Mouse (Mus musculus) heart, embryonic 15.5 days (tissue): ENCODE results near the gene Nlgn1. TPM values are rescaled to one million over a fixed set of nuclear protein-coding genes. Genes with fewer than 3 reads are reported as not detected.

Experiments used
- ATAC-seq: fragments of 200-750 bp; cut with Nextera tagmentation; replicated peaks from 2 replicates; pipeline ENCODE4 v1.8.0; 2017; ENCODE audit warnings: low read depth, moderate TSS enrichment; ENCODE audit not compliant: insufficient number of reproducible peaks, insufficient read depth, low FRiP score
- H3K27ac ChIP-seq: fragments of 300-500 bp; sonication (generic); 2 replicates; pipeline ENCODE4 v1.5.1; 2015; ENCODE audit warnings: mild to moderate bottlenecking, inconsistent platforms
- H3K27me3 ChIP-seq: fragments of 300-500 bp; sonication (generic); 2 replicates; pipeline ENCODE4 v1.6.1; 2015; ENCODE audit warnings: inconsistent platforms
- H3K36me3 ChIP-seq: fragments of 300-500 bp; sonication (generic); 2 replicates; pipeline ENCODE4 v1.6.1; 2015; ENCODE audit warnings: mild to moderate bottlenecking, inconsistent platforms
- H3K4me1 ChIP-seq: fragments of 300-500 bp; sonication (generic); replicated peaks from 2 replicates; pipeline ENCODE4 v1.6.1; 2015; ENCODE audit warnings: inconsistent platforms
- H3K4me2 ChIP-seq: fragments of 300-500 bp; sonication (generic); 2 replicates; pipeline ENCODE4 v1.6.1; 2015; ENCODE audit warnings: inconsistent platforms, mild to moderate bottlenecking, moderate library complexity
- H3K4me3 ChIP-seq: fragments of 300-500 bp; sonication (generic); 2 replicates; pipeline ENCODE4 v1.5.1; 2015; ENCODE audit warnings: mild to moderate bottlenecking, inconsistent platforms
- H3K9ac ChIP-seq: fragments of 300-500 bp; sonication (generic); 2 replicates; pipeline ENCODE4 v1.6.1; 2015; ENCODE audit warnings: mild to moderate bottlenecking, inconsistent platforms
- H3K9me3 ChIP-seq: fragments of 300-500 bp; sonication (generic); replicated peaks from 2 replicates; pipeline ENCODE4 v1.6.1; 2016; ENCODE audit warnings: inconsistent platforms
- WGBS: fragments of 180-500 bp; shearing (Covaris S2); methylation state at CpG from one replicate; pipeline ENCODE4 v1.1.7; 2015; ENCODE audit warnings: mixed read lengths; 5-methylcytosine and 5-hydroxymethylcytosine counted together
- polyA plus RNA-seq: library from polyadenylated mRNA; unstranded; fragments of >200 nt; fragmentation: Nextera tagmentation; extraction: Ambion mirVana; gene quantifications from 2 replicates; pipeline ENCODE4 v1.2.1, GENCODE M21; 2015

Gene Nlgn1
- polyA plus RNA-seq, 1 experiment from 2014 or later: 0.21 TPM

DNA sequence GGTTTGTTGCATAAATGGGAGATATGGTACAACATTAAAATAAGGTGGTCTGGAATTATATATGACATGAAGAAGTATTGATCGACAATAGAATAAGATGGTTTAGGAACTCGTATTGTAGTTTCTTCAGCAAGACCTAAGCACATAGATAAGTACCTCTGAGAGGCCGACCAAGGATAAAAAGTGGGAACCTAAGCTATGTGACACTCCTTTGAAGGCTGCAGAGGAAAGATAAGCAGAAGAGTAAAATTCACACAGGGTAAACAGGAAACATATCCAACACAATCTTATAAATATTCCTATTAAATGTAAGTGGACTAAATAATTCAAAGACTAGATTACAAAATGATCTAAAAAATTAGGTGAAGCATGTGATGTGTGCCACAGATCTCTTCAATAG, 151.2 kb downstream of the Nlgn1 start:
- Histone ChIP-seq H3K4me3 (no peak overlapping the region), H3K36me3 (no peaks in the 10 kb centered on the region), H3K27ac (no peak overlapping the region), H3K4me2 (no peak overlapping the region), H3K9me3 (no peaks in the 10 kb centered on the region), H3K27me3 (no peaks in the 10 kb centered on the region), H3K4me1 (no peaks in the 10 kb centered on the region), H3K9ac (no peak overlapping the region)
- 72% methylated on average over 3 of the region's 3 CpGs for WGBS
- no peak for ATAC-seq

DNA sequence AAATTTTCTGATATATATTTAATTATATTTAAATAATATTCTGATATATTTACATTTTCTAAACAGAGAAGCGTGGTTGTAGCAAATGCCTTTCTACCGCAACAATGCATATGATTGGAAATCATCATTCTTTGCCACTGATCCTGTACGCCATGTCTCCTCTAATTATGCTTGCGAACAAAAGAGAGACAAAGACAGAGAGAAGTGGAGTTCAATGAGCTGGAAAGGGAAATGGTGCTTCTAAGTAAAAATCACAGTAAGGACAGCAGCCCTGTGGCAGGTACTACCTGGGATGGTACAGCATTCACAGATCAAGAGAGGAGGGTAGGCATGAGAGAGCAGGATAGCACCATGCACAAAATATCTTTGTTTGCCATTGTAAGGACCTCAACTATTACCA, 156.9 kb downstream of the Nlgn1 start:
- Histone ChIP-seq H3K27ac (no peak overlapping the region), H3K9me3 (no peaks in the 10 kb centered on the region), H3K27me3 (no peaks in the 10 kb centered on the region), H3K4me1 (no peaks in the 10 kb centered on the region), H3K4me3 (no peak overlapping the region), H3K9ac (no peak overlapping the region), H3K36me3 (no peaks in the 10 kb centered on the region), H3K4me2 (no peak overlapping the region)
- ATAC-seq: no peak
- WGBS: 88% methylated on average over 4 of the region's 4 CpGs

DNA sequence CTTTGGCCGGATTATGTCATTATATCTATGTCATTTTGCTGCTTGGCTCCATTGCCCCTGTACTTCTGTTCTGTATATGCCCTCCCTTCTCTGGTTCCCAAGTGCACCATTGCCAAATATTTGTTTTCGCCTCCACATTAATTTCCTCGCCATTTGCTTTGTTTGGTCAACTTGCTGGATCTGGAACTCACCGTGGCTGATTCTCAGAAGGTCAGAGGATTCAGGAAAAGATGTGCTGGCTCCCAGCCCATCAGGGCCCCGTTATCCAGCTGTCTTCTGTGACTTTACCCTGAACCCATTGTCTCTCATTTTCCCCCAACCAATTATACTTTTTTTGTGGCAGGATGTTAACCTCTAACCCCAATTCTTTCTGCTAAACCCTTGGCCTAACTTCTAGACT, 158.0 kb downstream of the Nlgn1 start:
- no peaks in the 10 kb centered on the region for H3K4me1 ChIP-seq
- no peak overlapping the region for H3K4me2 ChIP-seq
- no peak overlapping the region for H3K4me3 ChIP-seq
- no peaks in the 10 kb centered on the region for H3K36me3 ChIP-seq
- H3K9me3 ChIP-seq: no peaks in the 10 kb centered on the region
- 54% methylated on average over 5 of the region's 5 CpGs for WGBS
- no peak overlapping the region for H3K27ac ChIP-seq
- H3K27me3 ChIP-seq: no peaks in the 10 kb centered on the region
- no peak for ATAC-seq
- no peak overlapping the region for H3K9ac ChIP-seq

DNA sequence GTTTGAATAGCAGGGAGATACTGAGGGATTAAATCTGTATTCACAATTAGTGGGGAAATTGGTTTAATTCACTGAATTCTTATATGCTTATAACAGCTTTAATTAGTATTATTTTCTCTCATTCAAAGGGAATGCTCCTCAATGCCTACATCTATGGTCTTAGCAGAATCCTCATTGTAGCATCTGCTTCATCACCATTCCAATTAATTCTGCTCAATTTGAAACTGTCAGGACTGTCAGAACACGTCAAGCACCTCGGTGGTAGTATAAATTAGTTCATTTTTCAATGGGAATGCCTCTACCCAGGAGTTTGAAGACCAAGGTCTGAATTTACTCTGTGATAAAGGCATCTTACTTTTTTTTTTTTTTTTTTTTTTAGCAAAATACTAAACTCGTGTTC, 158.6 kb downstream of the Nlgn1 start:
- 70% methylated on average over 3 of the region's 3 CpGs for WGBS
- Histone ChIP-seq H3K9ac (no peak overlapping the region), H3K36me3 (no peaks in the 10 kb centered on the region), H3K4me1 (no peaks in the 10 kb centered on the region), H3K4me2 (no peak overlapping the region), H3K9me3 (no peaks in the 10 kb centered on the region), H3K4me3 (no peak overlapping the region), H3K27me3 (no peaks in the 10 kb centered on the region), H3K27ac (no peak overlapping the region)
- no peak for ATAC-seq

DNA sequence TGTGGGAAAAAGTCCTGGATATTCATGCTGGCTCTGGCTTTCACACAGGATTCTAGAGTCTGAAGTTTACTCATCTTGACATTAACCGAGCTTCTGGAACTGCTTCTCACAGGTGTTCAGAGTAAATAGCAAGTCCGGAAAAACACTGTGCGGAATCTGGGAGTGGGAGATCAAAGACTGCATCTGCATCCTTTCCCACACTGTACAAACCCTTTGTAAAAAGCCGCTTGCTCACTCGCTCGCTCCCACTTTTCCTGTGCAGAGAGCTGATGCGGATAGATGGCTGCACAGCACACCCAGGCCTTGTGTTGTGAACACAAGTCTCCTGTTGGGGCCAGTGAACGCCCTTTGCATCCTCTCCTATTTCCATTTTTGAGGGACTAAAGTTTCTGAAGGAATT, 165.5 kb downstream of the Nlgn1 start:
- H3K4me1 ChIP-seq: no peaks in the 10 kb centered on the region
- no peaks in the 10 kb centered on the region for H3K27me3 ChIP-seq
- no peak for ATAC-seq
- H3K27ac ChIP-seq: no peak overlapping the region
- no peak overlapping the region for H3K4me2 ChIP-seq
- no peaks in the 10 kb centered on the region for H3K36me3 ChIP-seq
- no peak overlapping the region for H3K9ac ChIP-seq
- no peak overlapping the region for H3K4me3 ChIP-seq
- H3K9me3 ChIP-seq: no peaks in the 10 kb centered on the region
- 82% methylated on average over 8 of the region's 8 CpGs for WGBS

DNA sequence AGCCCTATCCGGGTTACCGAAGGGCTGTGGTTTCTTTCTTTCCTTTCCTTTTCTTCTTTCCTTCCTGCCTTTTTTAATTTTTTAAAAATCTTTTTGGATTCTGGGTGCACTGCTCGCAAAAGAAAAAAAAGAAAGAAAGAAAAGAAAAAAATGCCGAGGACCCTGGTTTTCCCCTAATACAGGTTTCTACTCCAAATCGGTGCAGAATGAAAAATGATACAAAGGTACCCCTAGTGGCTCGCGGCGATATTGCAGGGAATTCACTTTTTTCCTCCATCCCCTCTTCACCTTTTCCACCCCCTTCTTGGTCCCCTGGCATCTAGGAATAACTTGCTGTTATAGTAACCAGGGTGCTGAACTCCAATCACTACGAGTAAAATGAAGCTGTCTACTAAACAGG, 178.5 kb downstream of the Nlgn1 start:
- Histone ChIP-seq H3K27ac (no peak overlapping the region), H3K4me2 (peak overlapping the region; percentile 80), H3K27me3 (no peaks in the 10 kb centered on the region), H3K4me3 (peak overlapping the region; percentile 52), H3K36me3 (no peaks in the 10 kb centered on the region), H3K4me1 (no peaks in the 10 kb centered on the region; the same call in 1 of the 2 replicates), H3K9me3 (no peaks in the 10 kb centered on the region), H3K9ac (0 out of 2 replicates have a peak overlapping the region, but pooled peaks have one; percentile 14)
- ATAC-seq: no peak
- WGBS: under 1% methylated on average over 9 of the region's 9 CpGs

DNA sequence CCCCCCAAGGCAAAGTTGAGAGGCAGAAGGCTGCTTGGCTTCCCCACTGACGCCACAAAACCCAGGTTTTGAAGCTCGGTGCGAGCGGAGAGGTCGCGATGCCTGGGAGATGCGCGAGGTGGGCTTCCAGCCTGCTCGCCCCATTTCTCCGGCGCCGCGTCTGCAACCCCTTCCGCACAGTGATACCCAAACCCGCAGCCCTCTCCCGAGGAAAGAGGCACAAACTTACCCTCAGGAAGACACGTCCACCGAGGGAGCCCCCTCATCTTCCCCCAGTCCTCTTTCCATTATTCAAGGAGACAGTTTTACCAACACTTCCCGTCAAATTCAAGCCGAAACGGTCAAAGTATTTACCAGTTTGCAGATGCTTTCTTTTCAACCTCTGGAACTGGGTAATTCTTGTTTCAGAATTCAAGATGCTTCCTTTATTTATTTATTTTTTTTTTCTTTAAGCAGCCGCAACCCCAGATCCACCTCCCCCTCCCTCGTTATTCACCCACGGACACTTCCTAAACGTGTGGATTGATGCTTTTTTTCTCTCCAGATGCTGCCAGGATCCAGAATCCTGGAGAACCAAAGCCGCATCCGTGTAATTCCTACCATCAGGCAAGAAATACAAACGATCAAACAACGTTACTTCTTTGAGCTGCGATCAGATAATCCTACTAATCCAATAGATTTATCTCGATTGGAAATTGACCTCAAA, 179.1 kb downstream of the Nlgn1 start:
- Histone ChIP-seq H3K9me3 (no peaks in the 10 kb centered on the region), H3K9ac (peak overlapping the region; percentile 14)

DNA sequence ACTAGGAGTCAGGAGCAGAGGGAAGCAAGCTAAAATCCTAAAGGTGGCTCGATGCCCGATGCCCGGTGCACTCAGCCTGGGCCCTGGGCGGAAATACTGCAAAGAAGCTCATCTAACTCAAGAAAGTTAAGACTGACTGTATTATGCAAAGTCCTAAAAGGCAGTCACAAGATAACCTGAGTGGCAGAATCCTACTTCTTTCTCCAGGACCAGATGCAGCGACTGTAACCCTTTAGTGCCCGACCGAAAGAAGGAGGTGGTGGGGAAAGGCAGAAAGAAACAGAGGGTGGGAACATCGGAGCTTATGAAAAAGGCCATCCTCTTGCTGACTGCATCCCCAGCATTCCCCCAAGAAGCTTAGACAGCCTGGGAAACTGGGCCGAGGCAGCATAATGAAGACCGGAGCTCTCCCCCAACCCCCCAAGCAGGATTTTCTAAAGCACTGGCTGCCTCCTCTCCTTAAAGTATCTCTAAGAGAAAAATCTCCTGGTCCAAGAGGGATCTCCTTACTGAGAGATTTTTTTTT, 179.7 kb downstream of the Nlgn1 start:
- no peaks in the 10 kb centered on the region for H3K36me3 ChIP-seq
- no peak for ATAC-seq
- peak overlapping the region; percentile 14 for H3K9ac ChIP-seq
- no peaks in the 10 kb centered on the region; the same call in 1 of the 2 replicates for H3K4me1 ChIP-seq
- H3K27me3 ChIP-seq: no peaks in the 10 kb centered on the region
- H3K9me3 ChIP-seq: no peaks in the 10 kb centered on the region
- peak overlapping the region; percentile 52 for H3K4me3 ChIP-seq
- WGBS: 5% methylated on average over 10 of the region's 10 CpGs
- peak overlapping the region; percentile 80 for H3K4me2 ChIP-seq
- no peak overlapping the region for H3K27ac ChIP-seq

More for the DNA sequence above, 179.1 kb downstream of the Nlgn1 start:
- Histone ChIP-seq H3K27ac (no peak overlapping the region), H3K4me3 (peak overlapping the region; percentile 52), H3K27me3 (no peaks in the 10 kb centered on the region), H3K4me2 (peak overlapping the region; percentile 80), H3K4me1 (no peaks in the 10 kb centered on the region; the same call in 1 of the 2 replicates), H3K36me3 (no peaks in the 10 kb centered on the region)
- under 1% methylated on average over 31 of the region's 31 CpGs for WGBS
- ATAC-seq: no peak

DNA sequence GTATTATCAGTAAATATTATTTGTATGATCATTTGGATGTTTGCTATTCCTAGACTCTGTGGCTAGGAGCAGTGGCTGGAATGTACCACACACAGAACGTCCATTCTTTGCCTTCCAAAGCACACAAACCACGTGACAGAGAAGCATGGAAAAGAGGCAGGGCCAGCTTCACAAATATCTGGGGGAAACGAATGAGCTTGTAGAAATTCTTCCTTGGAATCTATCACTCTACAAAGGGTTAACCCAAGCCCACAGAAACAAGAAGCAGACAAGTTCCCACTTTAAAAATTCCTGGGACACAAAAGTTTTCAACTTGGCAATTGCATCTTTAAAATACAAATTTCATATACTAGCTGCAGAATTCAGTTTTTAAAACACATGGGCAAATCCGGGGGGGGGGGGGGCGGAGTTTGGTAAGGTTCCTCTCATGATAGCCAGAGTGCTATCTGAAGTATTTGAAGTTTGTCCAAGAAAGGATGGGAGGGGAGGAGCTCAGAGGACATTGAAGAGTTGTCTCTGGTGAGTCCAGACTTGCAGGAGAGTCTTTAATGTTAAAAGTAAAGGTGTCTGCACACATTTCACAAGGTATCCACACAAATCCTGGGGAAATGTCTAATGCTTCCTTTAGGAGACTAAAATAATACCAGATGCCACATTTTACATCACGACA, 180.8 kb downstream of the Nlgn1 start:
- H3K4me3 ChIP-seq: no peak overlapping the region
- peak overlapping the region; percentile 80; the same call in 1 of the 2 replicates for H3K4me2 ChIP-seq
- ATAC-seq: no peak
- no peaks in the 10 kb centered on the region for H3K27me3 ChIP-seq
- H3K27ac ChIP-seq: no peak overlapping the region
- H3K9ac ChIP-seq: no peak overlapping the region
- H3K36me3 ChIP-seq: no peaks in the 10 kb centered on the region
- H3K9me3 ChIP-seq: no peaks in the 10 kb centered on the region
- no peaks in the 10 kb centered on the region; the same call in 1 of the 2 replicates for H3K4me1 ChIP-seq
- WGBS: 28% methylated on average over 6 of the region's 6 CpGs

DNA sequence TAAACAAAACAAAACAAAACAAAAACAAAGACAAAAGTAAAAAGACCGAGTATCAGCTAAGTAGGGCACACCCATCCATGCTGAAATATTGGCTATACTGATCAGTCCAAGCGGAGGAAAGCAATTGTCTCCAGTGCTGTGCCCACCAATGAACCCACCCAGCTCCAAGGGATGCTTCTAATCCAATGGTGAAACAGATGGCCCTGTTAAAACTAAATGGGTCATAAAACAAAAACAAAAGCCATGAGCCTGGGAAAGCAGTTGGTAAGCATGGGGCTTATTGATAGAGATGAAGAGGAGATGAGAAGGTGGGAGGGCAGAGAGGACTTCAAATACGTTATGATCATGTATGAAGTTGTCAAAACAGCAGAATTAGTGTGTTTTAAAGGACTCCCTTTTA, 186.1 kb downstream of the Nlgn1 start:
- WGBS: 62% methylated on average over 3 of the region's 3 CpGs
- no peak overlapping the region for H3K4me3 ChIP-seq
- H3K36me3 ChIP-seq: no peaks in the 10 kb centered on the region
- no peak overlapping the region for H3K4me2 ChIP-seq
- H3K9me3 ChIP-seq: no peaks in the 10 kb centered on the region
- no peaks in the 10 kb centered on the region for H3K4me1 ChIP-seq
- H3K27me3 ChIP-seq: no peaks in the 10 kb centered on the region
- no peak for ATAC-seq
- H3K27ac ChIP-seq: no peak overlapping the region
- H3K9ac ChIP-seq: no peak overlapping the region

DNA sequence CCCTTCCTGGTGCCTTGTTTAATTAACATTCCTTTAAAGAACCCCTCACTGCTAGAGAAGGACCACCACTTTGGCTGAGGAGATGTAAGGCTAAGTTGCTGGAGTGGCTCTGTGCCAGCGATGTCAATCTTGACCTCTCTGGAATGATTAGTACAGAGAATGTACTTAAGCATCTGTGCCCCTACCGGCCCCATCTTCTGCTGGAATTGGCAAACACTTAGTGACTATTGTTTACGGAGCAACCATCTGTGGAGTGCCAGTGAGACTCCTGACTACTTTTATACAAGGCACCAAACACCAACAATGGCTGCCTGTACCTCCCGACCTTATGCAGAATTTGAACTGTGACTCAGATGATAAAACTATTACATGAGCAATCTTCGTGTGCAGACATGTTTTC, 186.8 kb downstream of the Nlgn1 start:
- Histone ChIP-seq H3K4me2 (no peak overlapping the region), H3K4me3 (no peak overlapping the region), H3K9ac (no peak overlapping the region), H3K27me3 (no peaks in the 10 kb centered on the region), H3K36me3 (no peaks in the 10 kb centered on the region), H3K4me1 (no peaks in the 10 kb centered on the region), H3K9me3 (no peaks in the 10 kb centered on the region), H3K27ac (no peak overlapping the region)
- ATAC-seq: no peak
- WGBS: 68% methylated on average over 5 of the region's 5 CpGs
